Comparison of ENCODE assay signal across 12 mouse cellular contexts in the genomic region with DNA sequence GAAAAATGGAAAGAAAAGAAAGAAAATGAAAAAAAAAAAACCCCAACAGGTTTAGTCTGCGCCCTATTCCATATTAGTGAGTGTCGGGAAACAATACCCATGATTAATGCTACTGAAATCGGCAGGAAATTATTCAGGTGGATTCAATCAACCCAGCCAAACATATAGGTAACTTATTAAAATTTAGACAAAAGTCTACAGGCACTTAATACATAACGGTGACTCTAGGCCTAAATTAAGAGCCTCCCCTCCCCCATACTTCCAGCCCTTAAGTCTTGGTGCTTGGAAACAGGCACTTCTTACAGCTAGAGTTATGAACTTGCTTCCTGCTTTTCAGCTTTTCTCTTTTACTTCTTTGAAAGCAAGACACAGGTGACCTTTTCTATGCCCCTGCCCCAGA.
"Had no signal": no experiment of that assay in that cellular context is flagged by ENCODE, and none has a peak within 500 bp of the region (broad histone marks: within the 10 kb centered on the region; RNA-seq: fewer than 3 reads in every experiment).

No protein-coding gene starts in this region.

- H3K4me2 ChIP-seq: limb, embryonic 12.5 days; liver, embryonic 13.5 days; lung, embryonic 15.5 days; midbrain, embryonic 11.5 days; midbrain, embryonic 15.5 days had no signal

- DNase-seq: liver; liver, embryonic 13.5 days; liver, postnatal 0 days; lung, postnatal 14 days; right cerebral cortex, adult 18-20 months; right cerebral cortex, postnatal 25 days; thymus, postnatal 36 days had no signal

- H3K27me3 ChIP-seq: limb, embryonic 12.5 days; liver, embryonic 13.5 days; lung, embryonic 15.5 days; megakaryocyte, embryonic 14.5 days; midbrain, embryonic 15.5 days had no signal

- H3K4me3 ChIP-seq: limb, embryonic 12.5 days; liver, embryonic 13.5 days; lung, embryonic 15.5 days; megakaryocyte, embryonic 14.5 days; midbrain, embryonic 15.5 days had no signal

- H3K36me3 ChIP-seq: limb, embryonic 12.5 days; liver, embryonic 13.5 days; lung, embryonic 15.5 days; midbrain, embryonic 15.5 days had no signal
